Mouse (Mus musculus) kidney, postnatal 36 days (tissue): Measurements from ENCODE around the gene Tmem86b.
A peak's percentile ranks its signal among the peaks of the same experiment; 100 is the strongest.
"Not testable (repeated sequence)": the region's sequence is repeated elsewhere in the genome, so short reads cannot be mapped to it uniquely, and the experiment has no call there.

Experiments
- DNase-seq, 2 experiments: peaks; one replicate each; pipeline ENCODE4 v3.0.0; 2021 to 2022; ENCODE audit warnings: mixed read lengths in 2 of 2

Tmem86b gene

GRCm38 (mm10) chr7:4647291-4647690, 16.1 kb upstream of the Tmem86b start:
- no peak for DNase-seq

GRCm38 (mm10) chr7:4646806-4647205, 15.6 kb upstream of the Tmem86b start:
- no peak for DNase-seq

DNA sequence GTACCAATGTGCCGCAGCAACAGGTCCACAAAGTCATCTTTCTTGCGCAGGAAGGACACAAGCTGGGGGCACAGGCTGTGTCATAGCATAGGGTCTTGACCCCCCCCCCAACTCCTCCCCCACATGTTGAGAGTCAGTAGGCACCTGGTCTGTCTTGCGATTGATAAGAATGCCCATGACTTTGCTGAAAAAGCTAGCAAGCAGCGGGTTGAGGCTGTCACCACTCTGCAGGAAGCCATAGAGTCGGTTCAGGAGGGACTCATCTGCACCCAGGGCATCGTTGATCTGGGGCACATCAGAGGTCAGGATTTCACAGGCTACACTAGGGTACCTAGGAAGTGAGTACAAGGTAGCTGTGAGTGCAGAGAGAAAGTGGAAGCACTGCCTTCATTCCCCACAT, 12.0 kb upstream of the Tmem86b start:
- no peak for DNase-seq

GRCm38 (mm10) chr7:4641956-4642355, 10.7 kb upstream of the Tmem86b start:
- no peak for DNase-seq

DNA sequence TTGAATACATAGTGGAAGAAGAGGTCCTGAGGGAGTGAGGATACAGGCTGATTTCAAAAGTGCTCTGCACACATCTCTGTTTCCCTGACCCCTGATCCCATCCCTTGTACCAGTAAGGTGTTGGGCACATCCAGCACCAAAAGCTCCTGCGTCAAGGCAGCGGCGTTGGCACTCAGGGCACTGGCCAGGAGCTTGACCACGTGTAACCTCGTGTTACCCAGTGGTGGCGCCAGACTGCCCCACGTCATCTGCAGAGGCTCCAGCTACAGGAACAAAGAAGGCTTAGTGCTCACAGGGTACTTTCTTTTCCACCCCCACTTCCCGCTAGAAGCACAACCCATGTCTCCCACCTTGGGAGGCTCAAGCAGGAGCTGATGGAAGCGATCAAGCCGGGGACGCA, 9.9 kb upstream of the Tmem86b start:
- no peak for DNase-seq

DNA sequence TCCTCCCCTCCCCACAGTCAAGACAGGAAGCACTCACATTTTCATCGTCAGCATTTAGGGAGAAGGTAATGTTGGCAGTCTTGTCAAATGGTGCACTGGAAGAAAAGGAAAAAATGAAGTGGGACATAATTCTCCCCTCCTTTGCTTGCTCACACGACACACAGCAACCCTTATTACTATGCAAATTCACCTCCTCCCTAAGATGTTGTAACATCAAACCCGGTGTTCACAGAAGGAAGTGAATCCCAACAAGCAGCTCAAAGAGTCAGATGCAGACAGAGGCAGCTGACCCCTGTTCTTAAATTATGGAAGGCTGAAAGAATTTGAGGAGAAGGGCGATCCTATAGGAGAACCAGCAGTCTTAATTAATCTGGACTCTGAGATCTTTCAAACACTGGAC, 5.0 kb upstream of the Tmem86b start:
- DNase-seq: no peak

DNA sequence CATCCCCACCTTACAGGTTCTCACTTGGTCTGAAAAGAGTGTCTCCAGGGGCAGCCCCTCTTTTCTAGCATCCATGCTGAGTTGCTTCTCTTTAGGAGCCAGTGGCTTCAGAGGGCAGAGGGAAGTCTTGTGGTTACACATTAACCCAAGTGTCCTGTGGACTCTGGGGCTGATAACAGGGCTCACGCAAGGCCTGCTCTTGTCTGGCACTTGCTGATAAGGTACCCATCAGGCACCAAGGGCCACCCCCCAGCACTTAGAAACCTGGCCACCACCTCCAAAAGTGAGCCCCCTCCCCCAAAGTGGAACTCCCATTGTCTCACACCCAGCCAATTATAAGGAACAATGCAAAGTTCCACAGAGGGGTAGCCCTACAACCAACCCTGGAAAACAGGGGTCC, 1.0 kb downstream of the Tmem86b start:
- DNase-seq: peak; percentile 49 to 70

GRCm38 (mm10) chr7:4629586-4629985, 1.6 kb downstream of the Tmem86b start:
- no peak for DNase-seq

GRCm38 (mm10) chr7:4625928-4626327, 5.3 kb downstream of the Tmem86b start:
- no peak for DNase-seq

GRCm38 (mm10) chr7:4624343-4624742, 6.9 kb downstream of the Tmem86b start:
- peak; percentile 12 to 49 for DNase-seq

DNA sequence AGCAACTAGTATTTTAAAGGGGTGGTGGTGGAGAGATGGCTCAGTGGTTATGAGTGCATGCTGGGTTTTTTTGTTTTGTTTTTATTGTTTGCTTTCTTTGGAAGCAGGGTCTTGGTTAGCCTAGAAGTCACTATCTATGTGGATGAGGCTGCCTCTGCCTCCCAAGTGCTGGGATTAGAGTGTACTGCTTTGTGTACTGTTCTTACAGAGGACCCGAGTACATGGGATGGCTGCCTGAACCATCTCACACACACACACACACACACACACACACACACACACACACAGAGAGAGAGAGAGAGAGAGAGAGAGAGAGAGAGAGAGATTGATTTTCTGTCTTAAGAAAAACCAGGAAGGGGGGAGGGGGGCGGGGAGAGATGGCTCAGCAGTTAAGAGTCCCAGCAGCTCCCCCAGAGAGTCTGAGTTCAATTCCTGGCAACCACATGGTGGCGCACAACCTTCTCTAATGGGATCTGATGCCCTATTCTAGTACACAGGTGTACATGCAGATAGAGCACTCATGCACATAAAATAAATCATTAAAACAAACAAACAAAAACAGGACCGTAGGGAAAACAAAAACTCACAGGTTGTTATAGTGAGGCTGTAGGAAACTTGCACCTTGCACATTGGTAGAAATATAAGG, 7.6 kb downstream of the Tmem86b start:
- DNase-seq: peak; percentile 62 to 83

- peak; percentile 27 to 79 for DNase-seq
These were observed 11.2 kb downstream of the Tmem86b start for GRCm38 (mm10) chr7:4619979-4620378.

GRCm38 (mm10) chr7:4613740-4614403, 17.4 kb downstream of the Tmem86b start:
- peak; percentile 48 to 49 for DNase-seq

GRCm38 (mm10) chr7:4612956-4613355, 18.3 kb downstream of the Tmem86b start:
- DNase-seq: no peak

DNA sequence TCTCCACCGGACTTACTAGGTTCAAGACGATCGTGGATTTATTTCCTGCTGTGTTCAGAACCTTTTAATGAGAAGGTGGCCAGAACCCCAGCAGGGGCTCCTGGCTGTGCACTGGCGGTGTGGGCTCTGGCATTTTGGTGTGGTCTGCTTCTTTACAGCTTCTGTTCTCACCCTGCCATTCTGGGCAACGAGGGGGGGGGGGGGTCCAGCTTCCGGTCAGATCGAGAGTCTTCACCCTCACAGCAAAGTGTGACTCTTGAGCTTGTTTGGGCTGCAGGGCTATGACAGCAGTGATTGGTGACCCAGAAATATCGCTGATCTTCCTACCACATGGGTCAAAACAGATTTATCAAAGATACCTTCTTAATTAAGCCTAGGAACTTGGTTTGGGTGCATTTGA, 18.8 kb downstream of the Tmem86b start:
- no peak for DNase-seq

- no peak for DNase-seq
These were observed 19.3 kb downstream of the Tmem86b start for GRCm38 (mm10) chr7:4611921-4612341.

GRCm38 (mm10) chr7:4611511-4611910, 19.7 kb downstream of the Tmem86b start:
- DNase-seq: no peak

- peak; percentile 73 to 74 for DNase-seq
These were observed 23.2 kb downstream of the Tmem86b start for GRCm38 (mm10) chr7:4608002-4608401.

- DNase-seq: no peak
These were observed 27.3 kb downstream of the Tmem86b start, which contains the start of gene Ptprh for GRCm38 (mm10) chr7:4603873-4604272. Gene Ptprh, minus strand, starts transcription at chr7:4604041.

- no peak for DNase-seq
These were observed 28.3 kb downstream of the Tmem86b start for GRCm38 (mm10) chr7:4602969-4603368.

DNA sequence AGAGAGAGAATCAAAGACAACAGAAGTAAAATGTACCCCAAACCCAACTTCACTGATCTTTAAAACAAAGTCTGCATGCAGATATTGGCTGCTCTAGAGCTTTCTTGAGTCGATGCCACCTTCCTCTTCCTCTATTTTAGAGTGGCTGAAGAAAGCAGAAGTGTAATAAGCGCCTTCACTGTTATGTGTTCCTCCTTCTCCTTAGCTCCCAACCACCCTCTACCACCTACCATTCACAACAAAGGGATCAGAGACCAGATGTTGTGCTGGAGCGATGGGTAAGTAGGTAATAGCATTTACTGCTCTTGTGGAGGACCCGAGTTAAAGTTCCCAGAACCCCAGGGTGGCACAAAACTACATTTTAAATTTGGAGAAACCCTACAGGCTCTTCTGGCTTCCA, 34.2 kb downstream of the Tmem86b start:
- not testable (repeated sequence) for DNase-seq

DNA sequence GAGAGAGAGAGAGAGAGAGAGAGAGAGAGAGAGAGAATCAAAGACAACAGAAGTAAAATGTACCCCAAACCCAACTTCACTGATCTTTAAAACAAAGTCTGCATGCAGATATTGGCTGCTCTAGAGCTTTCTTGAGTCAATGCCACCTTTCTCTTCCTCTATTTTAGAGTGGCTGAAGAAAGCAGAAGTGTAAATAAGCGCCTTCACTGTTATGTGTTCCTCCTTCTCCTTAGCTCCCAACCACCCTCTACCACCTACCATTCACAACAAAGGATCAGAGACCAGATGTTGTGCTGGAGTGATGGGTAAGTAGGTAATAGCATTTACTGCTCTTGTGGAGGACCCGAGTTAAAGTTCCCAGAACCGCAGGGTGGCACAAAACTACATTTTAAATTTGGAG, 49.7 kb downstream of the Tmem86b start:
- DNase-seq: not testable (repeated sequence)
